Mouse (Mus musculus) hindbrain, postnatal 0 days (tissue): ENCODE results near the gene Tmem246. TPM values are rescaled to one million over a fixed set of nuclear protein-coding genes. Genes with fewer than 3 reads are reported as not detected.
"Not testable (repeated sequence)": the region's sequence is repeated elsewhere in the genome, so short reads cannot be mapped to it uniquely, and the experiment has no call there.

Experiments
- ATAC-seq: fragments of 200-750 bp; cut with Nextera tagmentation; 2 replicates; pipeline ENCODE4 v1.8.0; 2017; ENCODE audit warnings: mild to moderate bottlenecking, moderate TSS enrichment, moderate library complexity
- DNase-seq: peaks from one replicate; pipeline ENCODE4 v3.0.0-alpha.2; 2015; ENCODE audit warnings: low spot score
- H3K27ac ChIP-seq: fragments of 300-500 bp; sonication (generic); 2 replicates; pipeline ENCODE4 v1.5.1; 2014; ENCODE audit warnings: mild to moderate bottlenecking
- H3K27me3 ChIP-seq: fragments of 300-500 bp; sonication (generic); 2 replicates; pipeline ENCODE4 v1.6.1; 2014; ENCODE audit warnings: low read length, mixed read lengths; ENCODE audit not compliant: insufficient read depth
- H3K36me3 ChIP-seq: fragments of 300-500 bp; sonication (generic); 2 replicates; pipeline ENCODE4 v1.6.1; 2014; ENCODE audit warnings: low read length, mixed read lengths; ENCODE audit not compliant: insufficient read depth
- H3K4me1 ChIP-seq: fragments of 300-500 bp; sonication (generic); 2 replicates; pipeline ENCODE4 v1.6.1; 2014; ENCODE audit warnings: antibody characterized with exemption, low read length, mixed read lengths; ENCODE audit not compliant: insufficient read depth
- H3K4me2 ChIP-seq: fragments of 300-500 bp; sonication (generic); 2 replicates; pipeline ENCODE4 v1.6.1; 2014; ENCODE audit warnings: low read depth, mild to moderate bottlenecking, low read length, moderate library complexity, mixed read lengths
- H3K4me3 ChIP-seq: fragments of 300-500 bp; sonication (generic); 2 replicates; pipeline ENCODE4 v1.5.1; 2014; ENCODE audit warnings: low read length
- H3K9ac ChIP-seq: fragments of 300-500 bp; sonication (generic); replicated peaks from 2 replicates; pipeline ENCODE4 v1.6.1; 2014; ENCODE audit warnings: mild to moderate bottlenecking, low read length, moderate library complexity, mixed read lengths
- H3K9me3 ChIP-seq: fragments of 300-500 bp; sonication (generic); 2 replicates; pipeline ENCODE4 v1.6.1; 2016; ENCODE audit warnings: low read length, mixed read lengths
- CTCF ChIP-seq: IDR thresholded peaks from 2 replicates; pipeline ENCODE4 v1.5.1; 2016; ENCODE audit warnings: antibody characterized with exemption, control low read depth, low read depth
- WGBS: fragments of 180-500 bp; shearing (Covaris S2); extraction: QIAGEN DNeasy Blood & Tissue Kit; methylation state at CpG from one replicate; pipeline ENCODE4 v1.1.7; 2014; 5-methylcytosine and 5-hydroxymethylcytosine counted together
- polyA plus RNA-seq: library from polyadenylated mRNA; unstranded; fragments of >200 nt; fragmentation: Nextera tagmentation; extraction: Ambion mirVana; gene quantifications from 2 replicates; pipeline ENCODE4 v1.2.1, GENCODE M21; 2015
- total RNA-seq: library from RNA; depleted of rRNA; stranded (reverse); fragments of >200 nt; gene quantifications from 2 replicates; pipeline ENCODE4 v1.2.3, GENCODE M21; 2014

The Tmem246 gene
- total and polyA plus RNA-seq, 2 experiments from 2014 or later: 158 to 191 TPM

DNA sequence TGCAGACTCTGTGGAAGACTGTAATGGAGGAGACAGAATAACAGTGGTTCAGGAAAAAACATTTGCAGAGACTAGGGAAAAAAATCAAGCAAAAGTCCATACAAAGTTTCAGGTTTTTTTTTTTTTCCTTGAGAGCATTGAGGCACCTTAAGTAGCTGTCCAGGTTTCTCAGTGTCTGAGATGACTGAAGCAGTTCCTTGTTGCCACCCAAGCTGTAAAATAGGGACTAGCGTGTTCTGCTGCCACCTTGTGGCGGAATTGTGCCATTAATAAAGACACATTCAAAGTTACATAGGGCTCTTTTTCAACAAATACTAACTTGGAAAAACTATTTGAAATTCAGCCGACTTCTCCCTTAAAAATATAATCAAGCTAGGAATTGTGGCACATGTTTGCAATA, 29.3 kb upstream of the Tmem246 start:
- DNase-seq: peak; percentile 92
- no peak overlapping the region for H3K4me2 ChIP-seq
- no peak overlapping the region for H3K27ac ChIP-seq
- no peak overlapping the region for H3K4me3 ChIP-seq
- ATAC-seq: no peak
- H3K9me3 ChIP-seq: no peaks in the 10 kb centered on the region
- 3% methylated on average over 3 of the region's 3 CpGs for WGBS
- H3K4me1 ChIP-seq: no peaks in the 10 kb centered on the region
- TF ChIP-seq CTCF: peak; percentile 87
- H3K27me3 ChIP-seq: no peaks in the 10 kb centered on the region
- no peak overlapping the region for H3K9ac ChIP-seq
- H3K36me3 ChIP-seq: no peaks in the 10 kb centered on the region

DNA sequence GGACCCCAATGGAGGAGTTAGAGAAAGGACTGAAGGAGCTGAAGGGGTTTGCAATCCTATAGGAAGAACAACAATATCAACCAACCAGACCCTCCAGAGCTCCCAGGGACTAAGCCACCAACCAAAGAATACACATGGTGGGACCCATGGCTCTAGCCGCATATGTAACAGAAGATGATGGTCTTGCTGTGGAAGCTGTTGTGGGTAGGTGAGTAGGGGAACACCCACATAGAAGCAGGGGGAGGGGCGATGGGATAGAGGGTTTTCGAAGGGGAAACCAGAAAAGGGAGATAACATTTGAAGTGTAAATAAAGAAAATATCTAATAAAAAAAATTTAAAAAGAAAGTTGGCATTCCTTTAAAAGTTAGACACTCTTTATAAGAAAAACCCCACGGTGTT, 27.3 kb upstream of the Tmem246 start:
- WGBS: 94% methylated on average over 4 of the region's 4 CpGs

GRCm38 (mm10) chr4:49623916-49624315, 26.2 kb upstream of the Tmem246 start:
- no peaks in the 10 kb centered on the region for H3K27me3 ChIP-seq
- DNase-seq: no peak
- no peak overlapping the region for H3K27ac ChIP-seq
- WGBS: 85% methylated on average over 4 of the region's 4 CpGs
- H3K4me1 ChIP-seq: no peaks in the 10 kb centered on the region
- no peak for TF ChIP-seq CTCF
- no peak overlapping the region for H3K4me2 ChIP-seq
- H3K4me3 ChIP-seq: no peak overlapping the region
- ATAC-seq: no peak
- no peaks in the 10 kb centered on the region for H3K36me3 ChIP-seq
- H3K9me3 ChIP-seq: no peaks in the 10 kb centered on the region
- no peak overlapping the region for H3K9ac ChIP-seq

More for the DNA sequence above, 27.3 kb upstream of the Tmem246 start:
- not testable (repeated sequence) for H3K9me3 ChIP-seq, H3K27me3 ChIP-seq, H3K9ac ChIP-seq, H3K27ac ChIP-seq, ATAC-seq, H3K4me1 ChIP-seq, H3K4me2 ChIP-seq, H3K36me3 ChIP-seq, H3K4me3 ChIP-seq, DNase-seq

DNA sequence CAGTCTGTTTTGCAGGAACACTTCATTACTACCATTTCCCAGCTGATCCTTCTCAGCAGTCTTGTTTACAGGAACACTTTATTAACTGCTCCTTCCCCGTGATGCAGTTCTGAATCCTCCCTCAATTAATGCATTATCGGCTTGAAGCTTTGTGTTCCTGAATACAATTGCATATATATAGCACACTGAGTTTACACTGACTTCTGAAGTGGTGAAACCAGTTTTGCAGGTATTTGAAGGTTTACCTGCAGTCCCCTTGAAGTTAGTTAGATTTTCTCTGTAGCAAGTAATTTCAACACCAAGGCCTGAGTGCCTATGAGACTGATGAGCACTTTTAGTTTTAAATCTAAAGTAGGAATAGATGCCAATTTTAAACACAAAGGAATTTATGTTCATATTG, 24.6 kb upstream of the Tmem246 start:
- H3K27me3 ChIP-seq: no peaks in the 10 kb centered on the region
- no peaks in the 10 kb centered on the region for H3K9me3 ChIP-seq
- H3K4me2 ChIP-seq: no peak overlapping the region
- no peak overlapping the region for H3K9ac ChIP-seq
- H3K27ac ChIP-seq: no peak overlapping the region
- ATAC-seq (no peak), DNase-seq (no peak)
- H3K4me3 ChIP-seq: no peak overlapping the region
- no peaks in the 10 kb centered on the region for H3K4me1 ChIP-seq
- H3K36me3 ChIP-seq: no peaks in the 10 kb centered on the region
- no peak for TF ChIP-seq CTCF
- WGBS: 82% methylated on average over 2 of the region's 2 CpGs

DNA sequence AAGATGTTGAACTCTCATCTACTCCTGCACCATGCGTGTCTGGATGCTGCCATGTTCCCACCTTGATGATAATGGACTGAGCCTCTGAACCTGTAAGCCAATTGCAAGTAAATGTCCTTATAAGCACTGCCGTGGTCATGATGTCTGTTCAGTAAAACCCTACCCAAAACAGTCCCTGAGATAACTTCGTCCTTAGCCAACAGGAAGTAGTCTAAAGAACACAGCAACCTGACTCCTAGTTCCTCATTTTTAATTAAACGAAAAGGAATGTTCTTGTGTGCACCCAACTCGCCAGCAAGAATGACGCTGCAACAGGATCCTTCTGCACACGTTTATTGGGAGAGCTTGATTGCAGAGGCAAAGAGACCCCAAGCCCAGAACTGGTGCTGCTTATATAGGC, 22.2 kb upstream of the Tmem246 start:
- H3K9me3 ChIP-seq, H3K27me3 ChIP-seq, ATAC-seq, H3K27ac ChIP-seq, H3K4me3 ChIP-seq, H3K4me1 ChIP-seq, H3K36me3 ChIP-seq, H3K4me2 ChIP-seq, H3K9ac ChIP-seq, DNase-seq: not testable (repeated sequence)
- 90% methylated on average over 7 of the region's 7 CpGs for WGBS

GRCm38 (mm10) chr4:49616924-49617323, 19.2 kb upstream of the Tmem246 start:
- Histone ChIP-seq H3K4me3 (no peak overlapping the region), H3K27ac (no peak overlapping the region), H3K4me1 (no peaks in the 10 kb centered on the region), H3K4me2 (no peak overlapping the region), H3K9me3 (no peaks in the 10 kb centered on the region), H3K9ac (no peak overlapping the region), H3K27me3 (no peaks in the 10 kb centered on the region), H3K36me3 (no peaks in the 10 kb centered on the region)
- WGBS: 93% methylated on average over 10 of the region's 10 CpGs
- ATAC-seq (no peak), DNase-seq (no peak)
- TF ChIP-seq CTCF: no peak

- ATAC-seq (no peak), DNase-seq (no peak)
- Histone ChIP-seq H3K27me3 (no peaks in the 10 kb centered on the region), H3K4me2 (no peak overlapping the region), H3K27ac (no peak overlapping the region), H3K9me3 (no peaks in the 10 kb centered on the region), H3K4me3 (no peak overlapping the region), H3K9ac (no peak overlapping the region), H3K4me1 (no peaks in the 10 kb centered on the region), H3K36me3 (no peaks in the 10 kb centered on the region)
- 77% methylated on average over 1 of the region's 1 CpGs for WGBS
- no peak for TF ChIP-seq CTCF
Measured at GRCm38 (mm10) chr4:49605459-49605858, 7.8 kb upstream of the Tmem246 start.
